Mouse (Mus musculus): ENCODE results near the gene Map2k5. TPM values are rescaled to one million over a fixed set of nuclear protein-coding genes. Genes with fewer than 3 reads are reported as not detected.
A peak's percentile ranks its signal among the peaks of the same experiment; 100 is the strongest.

The Map2k5 gene
- polyA plus RNA-seq, 1 experiment from 2014 or later: 30.5 TPM

GRCm38 (mm10) chr9:63143641-63144501, 233.8 kb downstream of the Map2k5 start:
- Histone ChIP-seq H3K4me1 (peaks cover 71% of the 10 kb centered on the region), H3K9ac (no peak overlapping the region), H3K36me3 (no peaks in the 10 kb centered on the region), H3K4me2 (peak overlapping the region; percentile 43; the same call in 1 of the 2 replicates), H3K27ac (no peak overlapping the region), H3K4me3 (peak overlapping the region; percentile 27; the same call in 1 of the 2 replicates), H3K27me3 (peaks cover 100% of the 10 kb centered on the region), H3K9me3 (no peaks in the 10 kb centered on the region)
- ATAC-seq (ENCODE audit: insufficient number of reproducible peaks, low FRiP score, low TSS enrichment, low read depth): no peak
- WGBS: 3% methylated on average over 47 of the region's 47 CpGs

- no peaks in the 10 kb centered on the region for H3K36me3 ChIP-seq
- H3K4me3 ChIP-seq: no peak overlapping the region
- peaks cover 70% of the 10 kb centered on the region for H3K4me1 ChIP-seq
- 1% methylated on average over 25 of the region's 25 CpGs for WGBS
- H3K9ac ChIP-seq: no peak overlapping the region
- no peaks in the 10 kb centered on the region for H3K9me3 ChIP-seq
- H3K4me2 ChIP-seq: no peak overlapping the region
- ATAC-seq (ENCODE audit: insufficient number of reproducible peaks, low FRiP score, low TSS enrichment, low read depth): no peak
- peaks cover 100% of the 10 kb centered on the region for H3K27me3 ChIP-seq
- no peak overlapping the region for H3K27ac ChIP-seq
Measured at GRCm38 (mm10) chr9:63143227-63143626, 234.5 kb downstream of the Map2k5 start.

GRCm38 (mm10) chr9:63142335-63143036, 235.2 kb downstream of the Map2k5 start:
- H3K4me1 ChIP-seq: peaks cover 69% of the 10 kb centered on the region
- no peak for ATAC-seq (ENCODE audit: insufficient number of reproducible peaks, low FRiP score, low TSS enrichment, low read depth)

GRCm38 (mm10) chr9:63141641-63142334, 235.9 kb downstream of the Map2k5 start:
- Histone ChIP-seq H3K27me3 (peaks cover 100% of the 10 kb centered on the region), H3K9me3 (no peaks in the 10 kb centered on the region), H3K36me3 (no peaks in the 10 kb centered on the region), H3K4me1 (peaks cover 67% of the 10 kb centered on the region), H3K4me2 (peak overlapping the region; percentile 17; the same call in 1 of the 2 replicates), H3K9ac (no peak overlapping the region), H3K27ac (no peak overlapping the region), H3K4me3 (peak overlapping the region; percentile 8; the same call in 1 of the 2 replicates)
- ATAC-seq (ENCODE audit: insufficient number of reproducible peaks, low FRiP score, low TSS enrichment, low read depth): no peak
- 1% methylated on average over 24 of the region's 24 CpGs for WGBS

More at GRCm38 (mm10) chr9:63142335-63143036, 235.2 kb downstream of the Map2k5 start:
- H3K9ac ChIP-seq: no peak overlapping the region
- no peak overlapping the region for H3K27ac ChIP-seq
- peaks cover 100% of the 10 kb centered on the region for H3K27me3 ChIP-seq
- H3K9me3 ChIP-seq: no peaks in the 10 kb centered on the region
- peak overlapping the region; percentile 8; the same call in 1 of the 2 replicates for H3K4me3 ChIP-seq
- peak overlapping the region; percentile 17; the same call in 1 of the 2 replicates for H3K4me2 ChIP-seq
- no peaks in the 10 kb centered on the region for H3K36me3 ChIP-seq
- 1% methylated on average over 42 of the region's 42 CpGs for WGBS

- Histone ChIP-seq H3K36me3 (no peaks in the 10 kb centered on the region), H3K4me3 (no peak overlapping the region), H3K9ac (no peak overlapping the region), H3K27me3 (peaks cover 98% of the 10 kb centered on the region), H3K4me1 (peaks cover 63% of the 10 kb centered on the region), H3K9me3 (no peaks in the 10 kb centered on the region), H3K27ac (no peak overlapping the region), H3K4me2 (no peak overlapping the region)
- WGBS: under 1% methylated on average over 9 of the region's 9 CpGs
- ATAC-seq (ENCODE audit: insufficient number of reproducible peaks, low FRiP score, low TSS enrichment, low read depth): no peak
Measured at GRCm38 (mm10) chr9:63140211-63140610, 237.5 kb downstream of the Map2k5 start.

GRCm38 (mm10) chr9:63139661-63140060, 238.0 kb downstream of the Map2k5 start:
- Histone ChIP-seq H3K4me3 (no peak overlapping the region), H3K4me1 (peaks cover 61% of the 10 kb centered on the region), H3K27me3 (peaks cover 98% of the 10 kb centered on the region), H3K27ac (no peak overlapping the region), H3K4me2 (no peak overlapping the region), H3K9me3 (no peaks in the 10 kb centered on the region), H3K36me3 (no peaks in the 10 kb centered on the region), H3K9ac (no peak overlapping the region)
- 2% methylated on average over 17 of the region's 17 CpGs for WGBS
- no peak for ATAC-seq (ENCODE audit: insufficient number of reproducible peaks, low FRiP score, low TSS enrichment, low read depth)

GRCm38 (mm10) chr9:63138481-63138967, 239.2 kb downstream of the Map2k5 start:
- H3K27ac ChIP-seq: no peak overlapping the region
- no peaks in the 10 kb centered on the region for H3K9me3 ChIP-seq
- peaks cover 57% of the 10 kb centered on the region for H3K4me1 ChIP-seq
- no peaks in the 10 kb centered on the region for H3K36me3 ChIP-seq
- 2% methylated on average over 31 of the region's 31 CpGs for WGBS
- peak overlapping the region; percentile 24 for H3K4me3 ChIP-seq
- H3K4me2 ChIP-seq: peak overlapping the region; percentile 38
- ATAC-seq (ENCODE audit: insufficient number of reproducible peaks, low FRiP score, low TSS enrichment, low read depth): no peak
- peaks cover 98% of the 10 kb centered on the region for H3K27me3 ChIP-seq
- no peak overlapping the region for H3K9ac ChIP-seq

- Histone ChIP-seq H3K27ac (no peak overlapping the region), H3K4me2 (no peak overlapping the region), H3K4me3 (no peak overlapping the region), H3K36me3 (no peaks in the 10 kb centered on the region), H3K9me3 (no peaks in the 10 kb centered on the region), H3K9ac (no peak overlapping the region), H3K4me1 (peaks cover 52% of the 10 kb centered on the region), H3K27me3 (peaks cover 90% of the 10 kb centered on the region)
- no peak for ATAC-seq (ENCODE audit: insufficient number of reproducible peaks, low FRiP score, low TSS enrichment, low read depth)
- 6% methylated on average over 6 of the region's 6 CpGs for WGBS
Measured at GRCm38 (mm10) chr9:63137615-63137915, 240.1 kb downstream of the Map2k5 start.

GRCm38 (mm10) chr9:63136756-63137614, 240.7 kb downstream of the Map2k5 start:
- H3K4me1 ChIP-seq: peaks cover 49% of the 10 kb centered on the region
- no peaks in the 10 kb centered on the region for H3K36me3 ChIP-seq
- H3K27me3 ChIP-seq: peaks cover 84% of the 10 kb centered on the region
- H3K4me2 ChIP-seq: no peak overlapping the region
- H3K9me3 ChIP-seq: no peaks in the 10 kb centered on the region
- no peak overlapping the region for H3K4me3 ChIP-seq
- no peak overlapping the region for H3K9ac ChIP-seq
- 7% methylated on average over 19 of the region's 19 CpGs for WGBS
- no peak for ATAC-seq (ENCODE audit: insufficient number of reproducible peaks, low FRiP score, low TSS enrichment, low read depth)
- no peak overlapping the region for H3K27ac ChIP-seq

- 5% methylated on average over 8 of the region's 8 CpGs for WGBS
- Histone ChIP-seq H3K9me3 (no peaks in the 10 kb centered on the region), H3K4me2 (no peak overlapping the region), H3K4me1 (peaks cover 46% of the 10 kb centered on the region), H3K4me3 (no peak overlapping the region), H3K9ac (no peak overlapping the region), H3K27ac (no peak overlapping the region), H3K36me3 (no peaks in the 10 kb centered on the region), H3K27me3 (peaks cover 77% of the 10 kb centered on the region)
- ATAC-seq (ENCODE audit: insufficient number of reproducible peaks, low FRiP score, low TSS enrichment, low read depth): no peak
Measured at GRCm38 (mm10) chr9:63136241-63136640, 241.5 kb downstream of the Map2k5 start.

GRCm38 (mm10) chr9:63135801-63136200, 241.9 kb downstream of the Map2k5 start:
- H3K4me3 ChIP-seq: peak overlapping the region; percentile 25
- no peaks in the 10 kb centered on the region for H3K36me3 ChIP-seq
- H3K9me3 ChIP-seq: no peaks in the 10 kb centered on the region
- no peak for ATAC-seq (ENCODE audit: insufficient number of reproducible peaks, low FRiP score, low TSS enrichment, low read depth)
- H3K27ac ChIP-seq: no peak overlapping the region
- H3K4me2 ChIP-seq: peak overlapping the region; percentile 42
- H3K27me3 ChIP-seq: peaks cover 72% of the 10 kb centered on the region
- peaks cover 49% of the 10 kb centered on the region for H3K4me1 ChIP-seq
- under 1% methylated on average over 16 of the region's 16 CpGs for WGBS
- H3K9ac ChIP-seq: no peak overlapping the region
